Mouse (Mus musculus) WW6 (cell line): ENCODE measurements around the gene Atp1b2.

Experiments
- DNase-seq: peaks from one replicate; pipeline ENCODE4 v3.0.0-alpha.2; 2013; ENCODE audit warnings: low read depth, low spot score

Atp1b2 gene

DNA sequence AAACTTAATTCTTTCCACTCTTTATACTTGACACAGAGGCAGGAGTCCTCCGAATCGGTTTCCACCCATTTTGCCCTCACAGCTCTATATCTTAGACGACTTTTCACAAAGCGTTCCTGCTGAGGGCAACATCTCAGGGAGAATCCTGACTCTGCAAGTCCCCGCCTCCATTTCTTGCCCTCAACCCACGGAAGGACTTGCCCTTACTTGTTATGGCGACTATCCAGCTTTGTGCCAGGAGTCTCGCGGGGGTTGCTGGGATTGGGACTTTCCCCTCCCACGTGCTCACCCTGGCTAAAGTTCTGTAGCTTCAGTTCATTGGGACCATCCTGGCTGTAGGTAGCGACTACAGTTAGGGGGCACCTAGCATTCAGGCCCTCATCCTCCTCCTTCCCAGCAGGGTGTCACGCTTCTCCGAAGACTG is 25.6 kb downstream of the Atp1b2 start, which contains the start of the genes Wrap53 and Trp53:
Gene Wrap53, minus strand, starts transcription at position 165 of the 424 bp plus-strand sequence.
Gene Trp53, plus strand, starts transcription at position 269 of the 424 bp plus-strand sequence.
- DNase-seq = peak; percentile 93

DNA sequence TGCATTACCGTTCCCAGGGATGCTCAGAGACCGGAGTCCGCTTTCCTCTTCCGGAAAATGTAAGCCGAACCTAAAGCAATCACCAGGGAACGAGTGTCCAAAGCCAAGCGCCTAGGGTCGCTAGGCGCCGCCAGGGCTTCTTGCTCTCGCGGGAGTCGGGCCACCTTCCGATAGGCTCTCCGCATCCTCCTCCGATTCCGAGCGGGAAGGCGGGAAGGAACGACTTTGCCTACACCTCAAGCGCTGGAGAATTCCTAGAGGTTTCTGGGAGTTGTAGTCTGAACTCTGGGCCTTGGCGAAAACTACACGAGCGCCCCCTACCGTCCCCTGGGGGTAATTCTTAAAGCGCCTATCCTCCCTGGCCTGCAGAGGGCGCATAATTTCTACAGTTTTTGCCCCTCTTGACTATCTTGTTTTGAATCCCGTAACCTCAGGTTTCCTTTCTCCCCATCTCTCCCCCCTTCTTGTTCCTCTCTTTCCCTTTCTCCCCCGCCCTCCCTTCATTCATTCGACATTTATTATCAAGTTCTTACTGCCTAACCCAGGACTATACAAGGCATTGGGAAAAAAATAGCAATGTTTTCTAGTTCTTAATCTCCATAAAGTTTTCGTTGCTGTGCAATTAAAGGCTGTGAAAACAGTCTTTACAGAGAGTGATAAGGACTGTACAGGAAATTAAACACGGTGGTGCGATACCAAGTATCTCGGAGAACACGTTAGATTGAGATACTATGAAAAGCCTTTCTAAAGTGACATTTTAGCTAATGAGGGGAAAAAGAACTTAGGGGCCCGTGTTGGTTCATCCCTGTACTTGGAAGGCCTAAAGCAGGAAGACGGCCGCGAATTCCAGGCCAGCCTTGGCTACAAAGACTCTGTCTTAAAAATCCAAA is 26.4 kb downstream of the Atp1b2 start:
- DNase-seq = peak; percentile 99

DNA sequence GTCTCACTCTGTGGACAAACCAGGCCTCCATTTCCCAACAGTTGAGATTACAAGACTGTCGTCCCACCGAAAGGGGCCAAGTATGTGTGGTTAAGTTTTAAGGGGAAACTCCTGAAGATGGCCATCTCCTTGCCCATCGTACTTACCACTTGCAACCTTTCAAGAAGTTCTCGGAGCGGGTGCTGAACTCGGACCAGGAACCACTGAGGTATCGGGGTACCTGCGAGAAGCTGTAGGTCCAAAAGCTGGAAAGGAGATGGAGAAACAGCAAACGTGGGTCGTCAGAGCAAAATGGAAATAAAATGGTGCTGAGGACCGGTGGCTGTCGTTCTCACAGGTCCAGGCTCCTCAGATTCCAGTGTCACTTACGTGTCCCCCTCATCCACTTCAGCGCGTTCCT is 27.4 kb downstream of the Atp1b2 start:
- DNase-seq = no peak

DNA sequence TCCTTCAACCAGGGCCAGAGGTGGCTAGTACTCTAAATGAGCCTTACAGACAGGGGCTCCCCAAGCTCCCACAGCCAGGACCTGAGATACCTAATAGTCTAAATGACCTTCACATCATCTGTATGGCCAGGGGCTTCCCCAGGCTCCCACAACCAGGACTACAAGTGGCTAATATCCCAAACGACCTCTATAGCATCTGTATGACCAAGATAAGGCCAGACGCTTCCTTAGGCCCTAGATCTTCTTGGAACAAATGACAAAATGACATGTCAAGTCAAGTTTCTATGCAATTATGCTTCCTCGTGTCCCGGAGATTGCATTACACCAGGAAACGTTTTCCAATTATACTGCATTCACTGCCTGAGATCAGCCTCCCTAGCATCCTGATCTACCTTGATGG is 29.4 kb downstream of the Atp1b2 start:
- DNase-seq = no peak

DNA sequence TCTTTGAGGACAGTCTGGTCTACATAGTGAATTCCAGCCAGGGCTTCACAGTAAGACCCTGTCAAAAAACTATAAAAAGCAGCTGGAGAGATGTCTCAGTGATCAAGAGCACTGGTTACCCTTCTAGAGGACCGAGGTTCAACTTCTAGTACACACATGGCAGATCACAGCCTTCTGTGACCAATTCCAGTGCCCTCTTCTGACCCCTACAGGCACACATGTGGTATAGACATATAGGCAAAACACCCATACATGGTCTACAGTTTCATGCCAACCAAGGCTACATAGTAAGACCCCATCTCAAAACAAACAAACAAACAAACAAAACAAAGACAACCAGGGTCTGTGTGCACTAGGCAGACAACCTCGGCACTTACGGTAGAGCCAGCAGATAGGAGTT is 30.5 kb downstream of the Atp1b2 start:
- DNase-seq = no peak

DNA sequence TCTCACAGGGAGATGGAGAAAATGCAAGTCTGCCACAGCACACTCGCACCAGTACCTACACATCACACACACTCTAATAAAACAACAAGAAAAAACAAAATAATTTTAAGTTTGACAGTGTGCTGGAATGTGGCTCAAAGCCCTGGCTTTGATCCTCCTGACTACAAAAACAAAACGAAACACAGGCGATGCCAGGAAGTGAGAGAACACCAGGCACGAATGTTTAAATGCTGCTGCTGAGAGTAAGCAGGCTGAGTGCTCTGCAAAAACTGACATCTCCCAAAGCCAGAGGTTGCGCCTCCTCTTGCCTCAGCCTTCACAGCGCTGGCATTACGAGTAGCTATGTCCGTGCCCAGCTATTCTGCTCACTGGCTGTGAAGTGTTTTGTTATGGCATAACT is 40.6 kb downstream of the Atp1b2 start:
- DNase-seq = no peak

DNA sequence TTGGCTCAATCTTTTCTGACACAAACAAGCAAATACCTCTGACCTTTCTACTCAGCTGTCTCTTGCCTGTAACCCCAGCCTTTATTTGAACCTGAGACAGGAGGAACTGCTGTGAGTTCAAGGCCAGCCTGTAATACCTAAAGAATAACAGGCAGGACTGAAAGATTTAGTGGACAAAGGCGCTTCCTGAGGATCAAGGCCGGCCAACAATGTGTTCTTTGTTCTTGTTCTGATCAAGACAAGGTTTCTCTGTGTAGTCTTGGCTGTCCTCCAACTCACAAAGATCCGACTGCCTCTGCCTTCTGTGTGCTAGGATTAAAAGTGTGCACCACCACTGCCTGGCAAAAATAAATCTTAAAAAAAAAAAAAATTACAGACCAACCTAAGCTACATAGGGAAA is 41.4 kb downstream of the Atp1b2 start:
- no peak for DNase-seq

DNA sequence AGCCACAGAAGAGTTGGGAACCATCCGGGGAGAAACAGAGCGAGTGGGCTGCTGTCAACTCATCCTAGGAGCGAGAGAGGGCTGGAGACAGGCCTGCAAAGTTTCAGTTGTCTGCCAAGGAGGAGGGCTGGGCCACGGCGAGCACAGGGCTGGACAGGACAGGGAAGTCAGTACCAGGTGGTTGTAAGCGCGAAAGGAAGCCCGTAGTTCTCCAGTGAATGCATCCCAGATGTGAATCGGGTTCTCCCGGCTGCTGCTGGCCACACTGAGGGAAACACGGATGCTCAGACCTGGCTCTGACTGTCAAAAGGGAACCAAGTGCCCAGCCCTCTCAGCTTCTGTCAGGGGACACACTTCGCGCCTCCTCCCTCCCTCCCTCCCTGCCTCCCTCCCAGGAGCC is 42.4 kb downstream of the Atp1b2 start:
- DNase-seq = no peak

DNA sequence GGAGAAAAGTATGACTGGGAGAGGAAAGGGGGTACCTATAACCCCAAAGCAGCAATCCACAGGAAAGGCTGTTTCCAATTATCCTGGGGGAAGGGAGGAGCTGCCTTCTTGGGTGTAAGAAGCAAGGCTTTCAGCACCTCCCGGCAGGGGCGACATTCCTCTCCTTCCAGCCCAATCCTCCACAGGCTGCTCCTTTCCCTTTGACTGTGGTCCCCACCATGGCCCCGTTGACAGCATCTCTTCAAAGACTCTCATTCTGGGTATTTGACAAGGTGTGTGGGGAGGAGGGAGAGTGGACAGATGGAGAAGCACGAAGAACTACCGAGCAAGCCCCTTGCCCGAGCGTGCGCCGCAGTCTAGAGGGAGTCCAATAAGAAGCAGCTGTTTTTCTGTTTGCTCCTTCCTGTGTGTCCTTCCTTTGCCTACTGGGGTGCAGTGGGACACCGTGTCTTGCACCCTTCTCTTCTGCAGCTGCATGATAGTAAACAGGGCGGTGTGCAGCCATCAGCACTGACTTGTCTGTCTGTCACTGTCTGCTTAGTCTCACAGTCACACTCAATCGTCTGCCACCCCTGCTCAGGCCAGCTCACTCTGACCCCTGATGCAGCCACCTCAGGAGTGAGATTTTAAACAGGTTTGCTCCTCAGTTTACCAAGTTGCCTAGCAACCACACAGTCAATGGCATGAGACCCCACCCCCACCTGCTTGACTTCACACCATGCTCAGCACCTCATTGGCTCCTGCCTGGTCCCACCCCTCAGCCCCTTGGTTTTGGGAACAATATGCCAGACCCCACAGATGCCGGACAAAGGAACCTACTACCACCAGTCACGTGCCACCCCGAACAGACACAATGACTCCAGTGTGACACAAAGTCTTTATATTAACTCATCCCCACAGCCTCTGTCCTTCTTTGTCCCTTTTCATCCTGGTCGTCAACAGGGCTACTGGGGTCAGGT is 44.6 kb downstream of the Atp1b2 start:
- DNase-seq = no peak

DNA sequence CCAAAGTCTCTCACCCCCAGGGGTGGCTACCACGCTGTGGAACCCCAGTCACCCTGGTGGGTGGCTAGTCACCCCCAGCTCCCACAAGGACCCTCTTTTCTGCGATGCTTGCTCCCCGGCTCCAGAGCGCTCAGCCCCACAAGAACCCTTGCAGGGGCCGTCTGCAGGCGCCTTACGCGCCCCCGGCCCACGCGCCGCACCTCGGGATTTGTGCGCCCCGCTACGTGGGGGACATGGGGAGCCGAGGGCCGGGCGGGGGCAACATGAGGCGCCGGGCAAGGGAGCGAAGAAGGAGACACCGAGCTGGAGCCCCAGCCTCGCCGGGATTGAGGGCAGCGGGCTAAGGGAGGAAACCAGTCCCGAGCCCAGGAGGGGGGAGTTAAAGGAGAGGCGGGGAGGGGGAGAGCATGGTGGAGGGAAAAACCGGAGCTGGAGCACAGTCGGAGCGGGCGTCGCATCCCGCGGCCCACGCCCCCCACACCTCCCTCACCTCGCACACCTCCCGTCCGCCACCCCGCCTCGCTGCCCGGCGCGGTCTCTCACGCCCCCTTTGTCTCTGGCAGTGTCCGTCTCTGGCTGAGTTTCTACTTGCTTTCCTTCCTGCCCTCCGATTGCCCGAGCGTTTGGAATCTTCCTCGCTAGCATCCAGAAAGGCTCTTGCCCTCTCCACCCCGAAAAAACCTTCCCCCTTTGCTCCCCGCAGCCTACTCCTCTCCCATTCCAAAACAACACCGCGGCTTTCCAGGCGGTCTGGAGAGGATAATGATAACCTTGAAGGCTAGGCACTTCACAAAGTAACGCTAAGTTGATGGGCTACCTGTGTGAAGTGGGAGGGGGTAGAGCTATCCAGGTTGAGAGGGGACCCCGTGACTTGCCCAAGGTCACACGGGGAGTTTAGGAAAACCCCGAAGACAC is 45.6 kb downstream of the Atp1b2 start, which contains the start of gene Efnb3:
Gene Efnb3, minus strand, starts transcription at position 355 of the 915 bp plus-strand sequence.
- DNase-seq = no peak

DNA sequence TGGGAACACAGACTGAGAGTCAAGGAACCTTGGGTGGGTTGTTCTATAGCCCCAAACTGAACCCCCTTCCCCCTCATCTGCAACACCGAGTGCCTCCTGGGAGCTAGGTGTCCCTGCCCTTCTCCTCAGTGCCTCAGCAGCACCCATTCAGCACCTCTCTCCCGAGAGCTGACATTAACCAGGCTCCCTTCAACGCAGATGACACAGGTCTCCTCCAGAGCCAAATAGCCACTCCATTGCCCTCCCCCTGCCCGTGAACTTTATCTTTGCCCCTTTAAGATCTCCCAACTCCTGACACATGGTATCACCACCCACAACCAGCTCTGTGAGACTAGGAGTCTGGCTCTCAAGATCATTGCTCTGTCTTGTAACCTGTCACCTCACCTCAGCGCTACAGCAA is 46.6 kb downstream of the Atp1b2 start:
- DNase-seq = no peak

DNA sequence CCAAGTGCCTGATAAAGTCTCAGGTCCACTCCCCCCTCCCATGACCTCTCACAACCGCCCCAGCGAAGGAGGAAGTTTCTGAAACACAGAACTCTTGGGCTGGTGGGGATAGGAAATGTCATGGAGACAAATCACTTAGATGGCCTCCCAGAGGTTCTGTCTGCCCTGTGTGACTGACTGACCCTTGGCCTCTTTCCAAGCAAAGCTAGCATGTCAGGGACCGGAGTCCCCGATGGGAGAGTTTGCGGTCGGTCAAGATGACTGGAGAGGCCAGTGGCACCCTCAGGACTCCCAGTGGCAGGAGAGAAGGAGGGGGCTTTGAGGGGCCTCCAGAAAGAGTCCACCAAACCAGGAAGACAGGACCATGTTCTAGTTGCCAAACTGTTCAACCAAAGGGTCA is 47.0 kb downstream of the Atp1b2 start:
- DNase-seq = no peak

DNA sequence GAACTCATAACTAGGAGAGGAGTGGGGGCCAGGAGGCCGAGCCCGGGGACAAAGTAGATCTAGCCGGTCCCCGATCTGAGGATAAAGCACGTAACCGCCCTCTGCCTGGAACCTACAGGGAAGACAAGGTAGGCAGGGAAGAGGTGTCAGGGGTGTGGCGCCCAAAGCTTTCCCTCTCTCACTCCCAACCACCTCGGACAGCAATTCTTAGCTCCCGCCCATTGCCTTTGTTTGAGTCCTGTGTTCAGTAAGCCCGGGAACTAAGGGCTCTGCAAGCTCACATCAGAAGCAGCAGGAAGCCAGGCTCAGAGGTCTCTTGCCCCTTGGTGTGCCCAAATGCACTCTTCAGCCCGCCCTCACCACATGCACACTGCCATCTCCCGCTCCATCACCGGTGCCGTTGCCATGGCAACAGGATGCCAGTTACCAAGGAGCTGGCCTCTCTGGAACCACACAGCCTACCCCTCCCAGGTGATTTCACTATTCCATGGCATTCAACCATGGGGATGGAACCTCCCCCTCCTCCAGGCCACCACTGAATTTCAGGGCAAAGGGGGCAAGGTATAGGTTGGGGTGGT is 48.3 kb downstream of the Atp1b2 start:
- no peak for DNase-seq

DNA sequence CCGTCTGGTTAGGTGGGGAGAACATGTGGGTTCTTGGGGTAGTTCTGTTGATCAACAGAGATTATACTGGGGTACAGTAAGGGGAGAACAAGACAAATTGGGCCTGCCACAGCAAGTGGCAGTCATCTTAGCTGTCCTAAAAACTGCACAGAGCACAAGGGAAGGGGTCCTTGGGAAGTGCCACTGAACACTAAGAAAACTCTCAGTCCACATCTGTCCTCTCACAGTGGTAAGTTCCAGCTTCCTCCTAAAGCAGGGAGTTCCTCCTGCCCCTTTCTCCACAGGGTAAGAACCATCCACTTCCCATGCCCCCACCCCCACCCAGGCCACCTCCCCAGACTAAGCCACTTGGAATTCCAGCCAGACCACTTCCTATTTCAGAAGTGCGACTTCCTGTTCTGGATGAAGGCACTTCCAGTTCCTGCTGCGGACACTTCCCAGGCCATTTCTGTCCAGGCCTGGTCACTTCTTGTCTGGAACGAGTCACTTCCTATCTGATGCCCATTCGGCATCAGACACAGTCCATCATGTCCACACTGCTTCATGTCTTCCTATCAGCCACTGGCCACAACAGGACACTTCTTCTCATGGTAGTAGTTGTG is 51.1 kb downstream of the Atp1b2 start:
- no peak for DNase-seq

DNA sequence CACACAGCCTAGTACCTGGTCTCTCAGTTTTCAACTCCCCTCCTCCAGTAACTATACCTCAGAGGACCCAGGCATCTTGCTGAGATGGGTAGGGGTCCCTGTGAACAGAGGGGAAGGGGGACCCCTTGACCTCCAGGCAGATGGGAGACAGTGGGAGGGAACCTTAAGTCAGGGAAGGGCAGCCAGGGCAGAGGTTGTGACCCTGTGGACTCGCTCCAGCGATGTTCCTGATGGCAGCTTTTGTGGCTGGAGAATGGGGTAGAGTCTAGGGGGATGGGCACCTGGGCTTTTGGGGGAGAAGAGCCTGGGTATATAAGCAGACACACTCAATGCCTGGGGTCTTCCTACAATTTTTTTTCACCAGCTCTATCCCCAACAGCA is 52.4 kb downstream of the Atp1b2 start:
- DNase-seq = no peak

DNA sequence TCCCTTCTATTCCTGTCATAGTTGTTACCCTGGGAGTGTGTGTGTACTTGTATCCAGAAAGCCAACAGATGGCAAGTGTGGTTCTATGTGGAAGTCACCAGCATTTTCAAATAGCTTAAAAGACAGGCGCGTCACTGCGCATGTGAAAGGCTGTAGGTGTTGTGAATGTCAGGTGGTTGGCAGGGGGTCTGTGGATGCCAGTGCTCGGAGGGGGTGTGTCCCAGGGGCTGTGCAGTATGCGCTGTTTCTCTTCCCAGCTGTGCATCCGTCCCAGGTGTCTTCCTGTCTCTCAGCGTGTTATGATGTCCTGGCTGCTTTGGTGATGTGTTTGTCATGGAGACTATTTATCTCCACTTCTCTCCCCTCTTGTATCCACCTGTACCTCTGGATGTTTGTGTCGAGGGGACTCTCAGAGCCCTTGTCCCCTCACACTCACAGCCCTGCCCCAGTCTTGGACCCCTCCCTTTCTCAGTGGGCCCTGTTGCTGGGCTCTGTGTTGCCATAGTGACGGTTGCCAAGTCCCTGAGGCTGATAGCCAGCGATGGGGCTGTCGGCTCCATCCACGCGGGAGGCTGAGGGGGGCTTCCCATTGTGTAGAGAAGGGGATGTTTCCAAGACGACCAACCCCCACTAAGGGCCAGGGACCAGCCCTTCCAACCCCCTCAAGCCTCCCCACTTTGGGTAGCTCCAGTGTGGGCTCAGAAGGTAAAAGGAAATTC is 53.0 kb downstream of the Atp1b2 start:
- DNase-seq = no peak

DNA sequence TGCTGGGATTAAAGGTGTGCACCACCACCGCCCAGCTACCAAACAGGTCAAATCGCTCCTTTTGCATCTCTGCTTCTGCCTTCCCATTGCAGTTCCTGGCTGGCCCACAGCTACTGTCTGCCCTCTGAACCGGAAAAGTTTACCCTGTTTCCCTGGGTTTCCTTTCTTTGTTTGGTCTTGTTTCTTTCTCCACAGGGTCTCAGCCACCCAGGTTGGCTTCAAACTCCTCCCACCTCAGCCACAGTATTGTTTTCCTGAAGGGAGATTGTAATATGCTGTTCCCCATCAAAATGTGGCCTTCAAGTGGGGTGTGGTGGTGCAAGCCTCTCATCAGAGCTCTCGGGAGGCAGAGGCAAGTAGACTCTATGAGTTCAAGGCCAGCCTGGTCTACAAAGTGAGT is 54.4 kb downstream of the Atp1b2 start:
- no peak for DNase-seq
